Mouse (Mus musculus) cerebellum, postnatal 10 days (tissue): ENCODE measurements around the gene Gm17482.
"Not testable (repeated sequence)": the region's sequence is repeated elsewhere in the genome, so short reads cannot be mapped to it uniquely, and the experiment has no call there.

Experiments
- DNase-seq, 2 experiments: peaks; one replicate each; pipeline ENCODE4 v3.0.0; 2021; ENCODE audit warnings: mixed read lengths in 2 of 2

Gm17482 gene

DNA sequence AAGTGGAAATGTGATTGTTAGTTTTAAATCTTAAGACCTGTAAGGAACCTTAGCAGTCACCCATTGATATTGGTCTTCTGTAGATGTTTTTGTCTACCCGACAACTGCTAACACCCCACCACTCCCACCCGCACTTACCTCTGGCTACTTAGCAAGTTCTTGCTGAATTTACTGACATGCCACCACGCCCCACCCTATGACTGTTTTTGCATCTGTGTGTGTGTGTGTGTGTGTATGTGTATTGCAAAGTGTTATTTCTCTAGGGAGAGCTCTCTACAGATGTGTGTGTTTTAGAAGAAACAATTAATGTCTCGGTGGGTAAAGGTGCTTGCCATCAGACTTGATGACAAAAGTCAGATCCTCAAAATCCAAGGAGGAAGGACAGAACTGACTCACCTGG, at the start of gene Gm17482:
Gene Gm17482, plus strand, starts transcription at position 301 of the 400 bp plus-strand sequence.
- no peak for DNase-seq

DNA sequence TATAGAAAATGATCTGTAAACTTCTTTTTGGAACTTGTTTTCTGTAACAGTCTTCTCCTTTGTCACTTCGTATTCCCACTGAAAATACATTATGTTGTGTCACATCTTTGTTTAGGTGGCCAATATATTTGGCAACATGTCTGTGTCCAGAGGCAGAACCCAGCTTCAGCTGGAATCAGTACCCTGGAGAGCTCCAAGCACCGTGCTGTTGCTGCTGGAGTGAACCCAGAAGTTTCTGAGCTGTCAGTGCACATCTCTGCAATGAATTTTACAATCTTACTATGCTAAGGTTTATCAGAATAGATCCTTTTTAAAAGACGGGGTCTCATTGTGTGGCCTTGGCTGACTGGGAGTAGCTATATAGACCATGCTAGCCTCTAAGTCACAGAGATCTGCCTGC, 48.3 kb upstream of the Gm17482 start:
- DNase-seq: peak in 1 of 2 experiments; percentile 12

DNA sequence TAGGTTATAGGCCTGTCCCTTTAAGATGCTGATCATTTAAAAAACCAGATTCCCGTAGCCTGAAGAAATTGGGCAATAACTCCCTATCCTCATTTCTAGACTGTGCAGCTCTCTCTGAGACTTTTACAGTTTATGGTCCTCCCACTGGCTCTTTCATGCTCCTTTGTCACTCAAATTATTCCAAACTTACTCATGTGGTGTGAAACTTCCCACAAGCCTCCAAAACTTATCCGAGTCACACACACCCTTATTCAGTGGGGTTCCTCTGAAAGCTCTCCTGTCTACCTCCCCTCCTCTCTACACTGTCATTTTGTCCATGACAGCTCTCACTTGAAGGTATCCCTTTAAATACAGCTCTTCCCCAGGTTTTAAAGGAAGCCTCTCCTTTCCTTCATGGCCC, 46.0 kb upstream of the Gm17482 start:
- DNase-seq: no peak

DNA sequence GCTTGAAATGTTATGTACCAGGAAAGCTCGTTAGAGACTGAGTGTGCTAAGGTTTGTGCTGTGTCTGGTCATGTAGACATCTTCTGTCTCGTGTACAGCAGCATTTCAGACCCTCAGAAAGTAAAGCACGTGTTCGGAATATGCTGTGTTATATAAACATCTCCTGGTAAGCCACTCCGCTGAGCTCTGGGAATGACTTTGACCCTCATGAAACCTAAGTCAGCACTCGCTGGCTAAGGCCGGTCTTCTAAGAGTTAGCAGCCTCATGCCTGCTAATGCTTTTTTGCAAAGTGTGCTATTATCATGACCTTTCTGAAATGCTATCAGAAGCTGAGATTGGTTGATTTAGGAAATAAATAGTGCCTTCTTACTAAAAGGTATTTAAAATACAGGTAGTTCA, 36.0 kb upstream of the Gm17482 start:
- DNase-seq: no peak

- no peak for DNase-seq
Observed at GRCm38 (mm10) chr6:115200753-115201152, 26.4 kb upstream of the Gm17482 start.

DNA sequence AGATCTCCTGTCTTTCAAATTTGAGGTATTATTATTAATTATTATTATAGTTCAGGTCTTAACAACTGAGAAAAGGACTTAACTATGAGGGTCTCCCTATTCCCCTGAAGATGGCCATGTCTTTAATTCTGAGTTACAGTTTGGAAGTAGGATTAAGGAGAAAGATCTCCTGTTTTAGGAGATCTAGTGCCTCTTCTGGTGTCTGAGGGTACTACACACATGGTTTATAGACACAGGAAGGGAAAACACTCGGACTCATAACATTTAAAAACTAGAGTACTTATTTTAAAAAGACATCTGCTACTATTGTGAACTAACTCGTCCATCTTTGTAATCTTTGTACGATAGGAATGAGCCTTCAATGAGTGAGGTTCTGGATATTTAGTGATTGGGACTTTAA, 24.1 kb upstream of the Gm17482 start:
- peak; percentile 16 to 36 for DNase-seq

DNA sequence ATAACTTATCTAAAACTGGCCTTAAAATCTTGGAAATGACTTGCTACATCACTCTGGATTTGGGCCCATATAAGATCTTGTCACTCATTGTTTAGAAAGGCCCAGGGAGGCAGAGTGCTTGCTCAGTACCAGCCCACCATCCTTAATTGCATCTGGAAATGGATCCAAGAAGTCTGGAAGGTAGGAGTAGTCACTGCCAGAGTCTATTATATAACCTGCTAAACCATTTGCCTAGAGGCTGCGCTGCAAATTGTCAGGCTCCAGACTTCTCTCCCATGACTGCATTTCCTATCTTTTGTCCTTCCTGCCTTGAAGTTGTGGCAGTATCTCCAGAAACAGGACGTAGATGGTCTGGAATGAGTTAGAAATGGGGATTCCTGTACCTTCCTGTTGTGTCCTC, 17.0 kb upstream of the Gm17482 start:
- DNase-seq: no peak

GRCm38 (mm10) chr6:115210820-115211219, 16.3 kb upstream of the Gm17482 start:
- no peak for DNase-seq

DNA sequence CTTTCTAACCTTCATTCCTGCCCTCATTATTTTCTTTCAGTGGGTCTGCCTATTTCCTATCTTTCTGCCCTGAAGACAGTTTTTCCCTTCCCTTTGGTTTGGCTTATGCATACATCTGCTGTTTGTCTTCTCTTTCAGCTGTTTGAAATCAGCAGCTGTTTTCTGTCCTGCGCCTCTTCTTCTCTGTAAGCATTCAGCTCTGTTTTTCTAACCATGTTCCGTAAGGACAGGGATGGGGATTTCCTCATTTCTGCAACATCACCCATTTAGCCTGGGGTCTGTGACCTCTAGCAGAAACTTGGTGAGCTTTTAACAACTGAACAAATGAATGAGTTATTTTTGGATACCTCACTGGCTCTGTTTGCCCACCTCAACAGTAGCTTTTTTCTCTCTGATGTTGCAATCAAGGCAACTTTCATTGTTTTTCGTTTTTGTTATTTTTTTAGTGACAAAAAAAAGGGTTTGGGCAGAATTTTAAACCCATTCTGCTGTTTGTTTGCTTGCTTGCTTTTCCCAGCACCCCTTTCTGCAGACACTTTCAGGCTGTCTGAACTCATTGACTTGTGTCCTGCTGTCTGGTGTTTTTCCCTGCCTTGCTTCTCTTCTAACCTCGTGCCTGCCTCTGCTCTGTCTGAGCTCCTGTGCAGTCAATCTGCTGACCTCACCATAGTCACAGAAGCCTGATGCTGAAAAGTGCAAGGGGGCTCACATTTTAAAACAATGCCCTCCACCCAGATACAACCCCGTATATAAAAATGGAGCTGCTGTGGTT, 14.8 kb upstream of the Gm17482 start:
- DNase-seq: no peak

GRCm38 (mm10) chr6:115213129-115213528, 14.0 kb upstream of the Gm17482 start:
- no peak for DNase-seq

GRCm38 (mm10) chr6:115221215-115221641, 5.9 kb upstream of the Gm17482 start:
- peak; percentile 85 to 92 for DNase-seq

DNA sequence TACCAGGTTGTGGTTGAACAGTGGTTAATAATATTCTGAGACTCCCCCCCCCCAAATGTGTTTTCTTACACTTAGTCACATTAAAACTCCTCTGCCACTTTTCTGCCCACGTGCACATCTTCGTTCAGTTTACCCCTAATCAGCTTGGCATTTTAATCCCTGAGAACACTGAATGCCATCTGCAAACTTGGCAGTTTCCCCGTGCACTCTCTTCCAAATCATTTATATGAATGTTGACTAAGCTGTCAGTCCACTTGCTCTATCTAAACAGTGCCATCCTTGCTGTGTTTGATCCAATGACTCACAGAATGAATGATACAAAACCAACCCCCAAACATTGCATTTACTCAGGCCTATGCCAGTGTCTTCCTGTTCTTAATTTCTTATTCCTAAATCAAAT, 1.6 kb upstream of the Gm17482 start:
- DNase-seq: peak; percentile 88 to 90

GRCm38 (mm10) chr6:115227529-115227928, 386 bp downstream of the Gm17482 start:
- DNase-seq: peak; percentile 90 to 91

- DNase-seq: no peak
Observed at GRCm38 (mm10) chr6:115230557-115230956, 3.4 kb downstream of the Gm17482 start.

- DNase-seq: no peak
Observed at GRCm38 (mm10) chr6:115231836-115232235, 4.7 kb downstream of the Gm17482 start.

DNA sequence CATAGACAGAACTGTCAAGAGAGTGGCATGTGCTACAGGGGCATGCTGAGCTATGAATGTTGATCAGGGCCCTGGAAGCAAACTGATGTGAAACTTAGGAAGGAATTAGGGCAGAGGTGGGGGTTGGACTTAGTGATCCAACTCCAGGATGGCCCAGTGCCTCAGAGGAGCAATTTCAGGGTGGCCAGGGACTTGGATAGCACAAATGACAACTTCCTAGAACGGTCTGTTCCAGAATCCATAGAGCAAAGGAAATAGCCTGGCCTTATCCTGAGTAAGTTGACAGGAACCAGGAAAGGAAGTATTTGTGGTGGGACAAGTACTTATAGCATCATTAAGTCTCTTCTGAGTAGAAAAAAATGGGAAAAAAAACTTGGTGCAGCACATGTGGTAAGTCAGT, 5.4 kb downstream of the Gm17482 start:
- DNase-seq: no peak

- peak; percentile 94 for DNase-seq
Observed at GRCm38 (mm10) chr6:115238031-115239027, 11.2 kb downstream of the Gm17482 start.

- peak in 1 of 2 experiments; percentile 39 for DNase-seq
Observed at GRCm38 (mm10) chr6:115239335-115239734, 12.2 kb downstream of the Gm17482 start.

- DNase-seq: not testable (repeated sequence)
Observed at GRCm38 (mm10) chr6:115240431-115240830, 13.3 kb downstream of the Gm17482 start.

DNA sequence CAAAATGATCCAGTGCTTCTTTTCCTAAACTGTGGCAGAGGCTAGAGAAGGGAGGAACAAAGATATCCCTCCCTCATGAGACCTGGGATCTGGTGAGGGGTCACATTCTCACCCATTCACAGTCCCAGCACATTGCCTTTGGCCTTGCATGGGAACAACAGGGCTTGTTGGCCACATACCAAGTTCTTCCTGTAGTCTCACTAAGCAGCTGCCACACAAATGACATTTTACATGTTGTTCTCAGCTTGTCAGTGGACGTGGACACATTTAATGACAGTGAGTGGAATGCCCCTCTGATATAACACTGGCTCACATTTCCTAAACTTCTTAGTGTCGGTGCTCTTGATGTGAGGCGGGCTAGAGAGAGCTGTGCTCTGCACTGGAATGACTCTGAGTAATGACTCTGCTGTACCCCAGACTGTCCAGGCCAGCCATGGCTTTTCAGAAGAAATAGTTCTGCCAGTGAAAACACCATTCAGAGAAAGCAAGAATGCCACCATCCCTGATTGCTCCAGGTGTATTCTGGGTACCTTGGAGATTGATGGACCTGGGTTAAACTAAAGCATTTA, 14.1 kb downstream of the Gm17482 start:
- peak; percentile 42 to 57 for DNase-seq

GRCm38 (mm10) chr6:115241939-115242338, 14.8 kb downstream of the Gm17482 start:
- peak in 1 of 2 experiments; percentile 65 for DNase-seq

- DNase-seq: peak; percentile 65 to 68
Observed at GRCm38 (mm10) chr6:115244222-115244621, 17.1 kb downstream of the Gm17482 start.

- no peak for DNase-seq
Observed at GRCm38 (mm10) chr6:115245500-115246058, 18.4 kb downstream of the Gm17482 start.
